Mouse (Mus musculus) urinary bladder, postnatal 4 days (tissue): ENCODE measurements around the gene Vmn1r165.
"Not testable (repeated sequence)": the region's sequence is repeated elsewhere in the genome, so short reads cannot be mapped to it uniquely, and the experiment has no call there.

Source experiments
- DNase-seq, 2 experiments: peaks; one replicate each; pipeline ENCODE4 v3.0.0; 2021 to 2022; ENCODE audit warnings: low spot score in 2 of 2

Gene Vmn1r165

GRCm38 (mm10) chr7:23217032-23217431, at the start of gene Vmn1r165:
TSS of gene Vmn1r165 (plus strand) at chr7:23217332.
- DNase-seq: not testable (repeated sequence)

GRCm38 (mm10) chr7:23251582-23251981, 34.5 kb downstream of the Vmn1r165 start, which contains the start of gene Vmn1r166:
TSS of gene Vmn1r166 (minus strand) at chr7:23251682.
- DNase-seq: not testable (repeated sequence)
